Mouse (Mus musculus) brown adipose tissue, adult 24 weeks (tissue): ENCODE results near the gene Gm43552. TPM values are rescaled to one million over a fixed set of nuclear protein-coding genes. Genes with fewer than 3 reads are reported as not detected.

Experiments
- H3K27ac ChIP-seq: fragments of 200-500 bp; replicated peaks from 2 replicates; pipeline ENCODE4 v1.5.1; 2012; ENCODE audit warnings: low read depth, mild to moderate bottlenecking, low read length
- H3K4me1 ChIP-seq: fragments of 200-500 bp; 2 replicates; pipeline ENCODE4 v1.6.1; 2012; ENCODE audit warnings: low read length, mixed read lengths; ENCODE audit not compliant: control insufficient read depth, insufficient read depth, insufficient read length
- H3K4me3 ChIP-seq: fragments of 200-500 bp; 2 replicates; pipeline ENCODE4 v1.5.1; 2012; ENCODE audit warnings: low read depth, mild to moderate bottlenecking, low read length, moderate library complexity; ENCODE audit not compliant: insufficient read depth
- polyA plus RNA-seq: library from polyadenylated mRNA; stranded (reverse); fragments of >200 nt; gene quantifications from 2 replicates; pipeline ENCODE4 v1.2.4, GENCODE M21; 2012; ENCODE audit not compliant: missing spikeins, insufficient read depth, insufficient read length

Gene Gm43552
- polyA plus RNA-seq, 1 experiment, result not detected

DNA sequence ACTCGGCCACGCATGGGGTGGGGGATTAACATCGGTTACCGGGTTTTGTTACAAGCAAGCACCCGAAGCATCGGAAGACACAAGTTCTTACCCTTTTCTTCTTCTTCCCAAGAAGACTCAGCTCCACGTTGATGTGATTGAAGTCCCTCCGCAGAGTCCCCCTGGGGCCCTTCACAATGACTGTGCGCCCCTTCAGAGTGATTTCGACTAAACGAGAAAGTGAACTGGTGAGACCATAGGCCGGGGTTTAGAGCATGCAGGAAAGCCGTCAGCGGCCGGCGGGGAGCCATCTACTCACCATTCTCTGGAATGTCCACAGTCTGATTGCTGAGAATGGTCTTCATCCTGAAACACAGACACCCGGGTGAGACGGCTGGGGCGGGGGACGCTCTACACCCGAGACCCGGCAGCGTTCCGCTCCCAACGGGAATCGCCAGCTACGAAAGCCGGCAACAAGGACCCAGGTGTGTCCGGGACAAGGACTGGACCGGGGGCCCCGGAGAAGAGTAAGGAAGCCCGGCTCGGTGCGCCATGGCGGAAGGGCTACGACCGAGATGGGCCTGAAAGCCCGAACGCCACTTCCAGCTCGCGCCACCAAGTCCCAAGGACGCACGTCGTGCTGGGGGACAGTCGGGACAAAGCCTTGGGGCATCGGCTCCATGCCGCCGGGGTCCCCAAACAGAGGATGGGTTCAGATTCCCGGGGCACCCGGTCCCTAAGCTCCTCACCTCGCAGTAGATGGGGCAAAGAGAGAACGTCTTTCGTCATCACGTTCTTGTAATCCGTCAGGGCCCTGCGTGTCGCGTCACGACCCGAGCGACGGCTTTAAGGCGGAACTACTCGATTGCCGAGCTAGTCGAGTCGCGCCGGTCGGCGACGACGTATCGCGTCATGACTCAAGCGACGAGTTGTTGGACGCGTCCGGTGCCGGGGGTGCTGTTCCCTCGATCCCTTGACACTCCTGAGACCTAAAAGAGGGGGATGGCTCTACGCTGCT is 101.7 kb downstream of the Gm43552 start, which contains the start of the genes Rpl9 and Lias:
TSS of gene Rpl9 (minus strand) at position 797 of the 997 bp plus-strand sequence.
TSS of gene Lias (plus strand) at position 850 of the 997 bp plus-strand sequence.
- Histone ChIP-seq H3K27ac (peak within 1 kb of the TSS; percentile 77), H3K4me1 (peaks cover 3% of the 10 kb centered on the region; the same call in 1 of the 2 replicates), H3K4me3 (peak within 1 kb of the TSS; percentile 90)

DNA sequence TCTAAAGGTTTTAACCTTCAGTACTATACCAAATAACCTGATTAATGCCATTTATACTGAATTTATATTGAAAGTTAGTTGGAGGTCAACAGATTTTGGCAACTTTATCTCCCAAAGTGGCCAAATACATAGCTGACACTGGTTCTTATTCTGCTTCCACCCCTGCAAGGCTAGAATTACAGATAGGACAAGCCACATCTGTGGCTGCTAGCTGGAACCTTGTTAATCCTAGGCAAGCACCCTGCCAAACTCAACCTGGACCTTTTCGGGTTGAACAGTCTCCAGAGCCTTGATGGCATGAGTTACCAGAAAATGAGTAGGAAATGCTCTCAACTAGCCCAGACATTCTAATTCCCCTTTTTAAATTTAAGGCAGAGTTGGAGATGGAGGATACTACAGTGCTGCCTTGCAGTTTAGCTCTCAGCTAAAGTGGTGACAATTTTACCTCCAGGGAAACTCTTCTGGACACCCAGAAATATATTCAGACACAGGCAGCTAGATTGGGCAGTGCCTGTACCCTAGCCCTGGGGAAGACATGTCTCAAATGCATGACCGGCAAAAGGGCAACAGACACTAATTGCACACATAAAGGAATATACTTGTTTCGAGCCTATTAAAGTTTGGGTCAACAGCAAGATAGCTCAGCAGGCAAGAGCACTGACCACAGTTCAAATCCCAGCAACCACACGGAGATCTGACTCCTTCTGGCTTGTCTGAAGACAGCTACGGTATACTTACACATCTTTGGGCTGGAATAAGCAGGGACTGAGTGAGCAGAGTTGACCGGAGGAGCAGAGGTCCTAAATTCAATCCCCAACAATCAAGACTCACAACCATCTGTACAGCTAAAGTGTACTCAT is 105.4 kb downstream of the Gm43552 start:
- Histone ChIP-seq H3K27ac (no peak overlapping the region), H3K4me1 (peaks cover 3% of the 10 kb centered on the region; the same call in 1 of the 2 replicates), H3K4me3 (no peak overlapping the region)

DNA sequence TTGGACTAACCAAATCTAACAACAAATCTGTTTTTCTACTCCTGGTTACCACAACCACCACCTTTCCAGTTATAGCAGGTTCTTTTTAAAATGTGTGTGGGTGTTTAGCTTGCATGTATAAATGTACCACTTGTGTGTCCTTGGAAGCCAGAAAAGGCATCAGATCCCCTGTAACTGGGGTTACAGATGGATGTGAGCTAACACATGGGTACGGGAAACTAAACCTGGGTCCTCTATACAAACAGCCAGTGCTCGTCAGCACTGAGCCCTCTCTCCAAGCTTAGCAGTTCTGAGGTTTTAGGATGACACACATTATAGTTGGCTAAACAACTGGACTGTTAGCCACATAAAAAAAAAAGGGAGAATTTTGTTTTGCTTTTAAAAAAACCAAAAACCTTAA is 106.9 kb downstream of the Gm43552 start:
- Histone ChIP-seq H3K4me3 (no peak overlapping the region), H3K4me1 (peaks cover 3% of the 10 kb centered on the region; the same call in 1 of the 2 replicates), H3K27ac (no peak overlapping the region)

Other genes with a start within 250 kb of the Gm43552 start
- gene Rfc1, start 157.2 kb downstream of the Gm43552 start, polyA plus RNA-seq, result 17.6 and 21.5 TPM in 2 replicates
- gene Klb, start 144.5 kb downstream of the Gm43552 start, polyA plus RNA-seq, result 17.4 and 29.1 TPM in 2 replicates
- gene Rpl9, start 101.4 kb downstream of the Gm43552 start, polyA plus RNA-seq, result 282 and 398 TPM in 2 replicates
- gene Lias, start 101.3 kb downstream of the Gm43552 start, polyA plus RNA-seq, result 95.3 and 105 TPM in 2 replicates
- gene Ugdh, start 56.9 kb downstream of the Gm43552 start, polyA plus RNA-seq, result 17.4 and 29.1 TPM in 2 replicates
- gene Smim14, start 44.4 kb upstream of the Gm43552 start, polyA plus RNA-seq, result 75.8 and 85.9 TPM in 2 replicates
- gene Ube2k, start 44.4 kb upstream of the Gm43552 start, polyA plus RNA-seq, result 168 and 188 TPM in 2 replicates
- 40.0 and 45.3 TPM in 2 replicates for gene Pds5a, start 205.4 kb upstream of the Gm43552 start, polyA plus RNA-seq